Mouse (Mus musculus): ENCODE measurements at regions not wholly inside any gene's neighbourhood (a gene's known extent, or its start where the extent isn't known, plus 50 kb on each side); places are given as distances from the start of the nearest gene placed in this dataset.
A peak's percentile ranks its signal among the peaks of the same experiment; 100 is the strongest.

DNA sequence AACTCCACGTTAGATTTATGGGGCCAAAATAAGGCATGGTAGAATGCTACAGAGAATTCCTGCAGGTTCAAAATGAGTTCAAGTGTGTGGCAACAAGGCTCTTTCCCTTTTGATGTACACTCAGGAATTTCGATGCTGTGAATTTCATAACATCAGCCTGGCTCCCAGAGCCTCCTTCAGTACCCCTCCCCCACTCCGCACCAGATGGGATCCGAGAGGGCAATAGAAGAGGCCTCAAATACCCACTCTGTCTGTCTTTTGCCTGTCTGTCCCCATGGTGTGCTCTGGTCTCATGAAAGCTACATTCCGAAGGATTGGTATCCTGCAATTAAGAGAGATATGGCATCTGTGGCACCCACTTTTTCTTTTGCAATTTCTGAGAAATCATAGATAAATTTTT lies 134.3 kb downstream of the Mtx2 start:
- Histone ChIP-seq H3K27me3 (replicated peaks) (no peaks in the 10 kb centered on the region), H3K9me3 (no peaks in the 10 kb centered on the region), H3K4me2 (no peak overlapping the region), H3K4me1 (peaks cover 6% of the 10 kb centered on the region; the same call in 1 of the 2 replicates), H3K4me3 (no peak overlapping the region), H3K36me3 (replicated peaks) (no peaks in the 10 kb centered on the region), H3K27ac (no peak overlapping the region), H3K9ac (no peak overlapping the region)
- 71% methylated on average over 5 of the region's 5 CpGs for WGBS
- no peak for ATAC-seq (replicated peaks)

- H3K4me1 ChIP-seq, result peaks cover 15% of the 10 kb centered on the region
- no peak overlapping the region for H3K4me2 ChIP-seq
- 93% methylated on average over 6 of the region's 6 CpGs for WGBS
- H3K9me3 ChIP-seq, result no peaks in the 10 kb centered on the region
- no peak overlapping the region for H3K4me3 ChIP-seq
- H3K36me3 ChIP-seq (replicated peaks), result no peaks in the 10 kb centered on the region
- ATAC-seq (replicated peaks), result no peak
- H3K27ac ChIP-seq, result no peak overlapping the region
- H3K9ac ChIP-seq, result no peak overlapping the region
- no peaks in the 10 kb centered on the region for H3K27me3 ChIP-seq (replicated peaks)
These were observed 136.8 kb downstream of the Mtx2 start for GRCm38 (mm10) chr2:74962416-74962815.

GRCm38 (mm10) chr2:74964360-74964759 lies 138.8 kb downstream of the Mtx2 start:
- H3K9ac ChIP-seq, result no peak overlapping the region
- no peaks in the 10 kb centered on the region for H3K36me3 ChIP-seq (replicated peaks)
- ATAC-seq (replicated peaks), result peak; percentile 58; the same call in 1 of the 2 replicates
- H3K4me2 ChIP-seq, result no peak overlapping the region
- H3K4me1 ChIP-seq, result peaks cover 15% of the 10 kb centered on the region
- no peak overlapping the region for H3K27ac ChIP-seq
- no peaks in the 10 kb centered on the region for H3K27me3 ChIP-seq (replicated peaks)
- no peak overlapping the region for H3K4me3 ChIP-seq
- H3K9me3 ChIP-seq, result no peaks in the 10 kb centered on the region
- WGBS, result 1% methylated on average over 6 of the region's 6 CpGs

DNA sequence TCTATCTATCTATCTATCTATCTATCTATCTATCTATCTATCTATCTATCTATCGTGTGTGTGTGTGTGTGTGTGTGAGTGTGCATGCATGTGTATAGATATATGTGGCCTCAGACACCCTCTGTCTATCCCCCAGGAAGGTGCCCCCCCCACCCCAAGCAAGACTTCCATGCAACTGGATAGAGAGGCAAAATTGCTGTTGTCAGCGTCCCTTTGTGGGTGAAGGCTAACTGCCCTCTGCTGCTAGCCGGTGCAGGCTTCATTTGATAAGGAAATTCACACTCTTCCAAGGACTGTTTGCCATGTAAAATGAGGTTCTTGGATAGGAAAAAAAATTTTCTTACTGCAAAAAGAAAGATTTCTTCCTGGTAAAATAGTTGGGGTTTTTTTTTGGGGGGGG lies 139.4 kb downstream of the Mtx2 start:
- Histone ChIP-seq H3K27me3 (replicated peaks) (no peaks in the 10 kb centered on the region), H3K36me3 (replicated peaks) (no peaks in the 10 kb centered on the region), H3K9me3 (no peaks in the 10 kb centered on the region), H3K4me2 (no peak overlapping the region), H3K4me1 (peaks cover 15% of the 10 kb centered on the region), H3K4me3 (no peak overlapping the region), H3K27ac (peak overlapping the region; percentile 43; the same call in 1 of the 2 replicates), H3K9ac (no peak overlapping the region)
- peak; percentile 58; the same call in 1 of the 2 replicates for ATAC-seq (replicated peaks)
- 41% methylated on average over 3 of the region's 3 CpGs for WGBS

- peak; percentile 65; the same call in 1 of the 2 replicates for ATAC-seq (replicated peaks)
- Histone ChIP-seq H3K36me3 (replicated peaks) (no peaks in the 10 kb centered on the region), H3K4me1 (peaks cover 15% of the 10 kb centered on the region), H3K4me3 (no peak overlapping the region), H3K4me2 (peak overlapping the region; percentile 40), H3K9me3 (no peaks in the 10 kb centered on the region), H3K9ac (no peak overlapping the region), H3K27me3 (replicated peaks) (no peaks in the 10 kb centered on the region), H3K27ac (peak overlapping the region; percentile 43; the same call in 1 of the 2 replicates)
- WGBS, result 30% methylated on average over 18 of the region's 18 CpGs
These were observed 139.9 kb downstream of the Mtx2 start for GRCm38 (mm10) chr2:74965384-74966060.

DNA sequence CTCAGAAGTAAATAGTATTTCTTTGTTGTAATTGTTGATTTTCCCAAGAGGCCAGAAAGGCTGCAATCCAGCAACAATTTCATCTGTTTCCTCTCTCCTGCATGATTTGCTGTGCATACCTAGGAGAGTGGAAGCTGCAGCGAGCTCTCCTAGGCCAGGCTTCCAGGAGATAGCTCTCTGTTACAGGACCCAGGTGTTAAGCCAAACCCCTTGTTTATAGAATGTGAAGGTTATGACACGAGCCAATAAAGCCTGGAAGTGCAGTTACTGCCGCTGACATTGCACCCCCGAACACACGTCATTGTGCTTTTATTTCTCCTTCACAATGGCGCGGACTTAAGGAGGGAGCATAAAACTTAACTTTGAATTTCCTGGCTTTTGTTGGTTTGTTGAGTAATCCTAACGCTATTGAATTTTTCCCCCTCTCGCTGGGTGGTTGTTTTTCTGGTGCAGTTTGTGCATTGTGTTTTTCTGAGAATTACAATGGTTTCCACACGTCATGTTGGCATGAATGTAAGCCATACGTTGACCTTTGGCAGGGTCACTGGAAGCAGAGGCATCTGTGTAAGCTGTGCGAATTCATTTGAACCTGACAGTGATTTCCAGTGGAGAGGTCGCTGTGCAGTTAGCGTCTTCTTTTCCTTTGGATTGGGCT lies 145.1 kb downstream of the Mtx2 start:
- no peak overlapping the region for H3K9ac ChIP-seq
- H3K4me1 ChIP-seq, result peaks cover under 1% of the 10 kb centered on the region
- no peak overlapping the region for H3K4me3 ChIP-seq
- ATAC-seq (replicated peaks), result no peak
- no peaks in the 10 kb centered on the region for H3K9me3 ChIP-seq
- no peaks in the 10 kb centered on the region for H3K36me3 ChIP-seq (replicated peaks)
- H3K4me2 ChIP-seq, result no peak overlapping the region
- no peak overlapping the region for H3K27ac ChIP-seq
- H3K27me3 ChIP-seq (replicated peaks), result no peaks in the 10 kb centered on the region
- 41% methylated on average over 14 of the region's 14 CpGs for WGBS

DNA sequence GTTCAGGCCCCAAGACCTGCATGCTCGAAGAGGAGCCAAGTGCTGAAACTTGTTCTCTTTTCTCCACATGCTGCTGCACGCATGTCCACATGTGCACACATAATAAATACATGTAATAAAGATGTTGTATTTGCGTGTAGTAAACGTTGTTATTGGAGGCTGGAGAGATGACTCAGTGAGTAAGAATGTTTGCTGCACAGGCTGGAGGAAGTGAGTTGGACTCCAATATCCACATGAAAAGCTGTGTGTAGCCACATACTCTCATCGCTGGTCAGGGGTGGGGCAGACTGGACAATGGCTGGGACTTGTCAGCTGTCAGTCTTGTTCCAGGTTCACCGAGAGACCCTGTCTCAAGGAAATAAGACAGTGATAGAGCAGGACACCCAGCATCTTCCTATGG lies 147.8 kb downstream of the Mtx2 start:
- 84% methylated on average over 6 of the region's 6 CpGs for WGBS
- no peaks in the 10 kb centered on the region for H3K36me3 ChIP-seq (replicated peaks)
- no peak overlapping the region for H3K4me3 ChIP-seq
- H3K4me2 ChIP-seq, result no peak overlapping the region
- no peak overlapping the region for H3K27ac ChIP-seq
- no peaks in the 10 kb centered on the region for H3K27me3 ChIP-seq (replicated peaks)
- no peaks in the 10 kb centered on the region for H3K9me3 ChIP-seq
- no peak overlapping the region for H3K9ac ChIP-seq
- ATAC-seq (replicated peaks), result no peak
- no peaks in the 10 kb centered on the region for H3K4me1 ChIP-seq

DNA sequence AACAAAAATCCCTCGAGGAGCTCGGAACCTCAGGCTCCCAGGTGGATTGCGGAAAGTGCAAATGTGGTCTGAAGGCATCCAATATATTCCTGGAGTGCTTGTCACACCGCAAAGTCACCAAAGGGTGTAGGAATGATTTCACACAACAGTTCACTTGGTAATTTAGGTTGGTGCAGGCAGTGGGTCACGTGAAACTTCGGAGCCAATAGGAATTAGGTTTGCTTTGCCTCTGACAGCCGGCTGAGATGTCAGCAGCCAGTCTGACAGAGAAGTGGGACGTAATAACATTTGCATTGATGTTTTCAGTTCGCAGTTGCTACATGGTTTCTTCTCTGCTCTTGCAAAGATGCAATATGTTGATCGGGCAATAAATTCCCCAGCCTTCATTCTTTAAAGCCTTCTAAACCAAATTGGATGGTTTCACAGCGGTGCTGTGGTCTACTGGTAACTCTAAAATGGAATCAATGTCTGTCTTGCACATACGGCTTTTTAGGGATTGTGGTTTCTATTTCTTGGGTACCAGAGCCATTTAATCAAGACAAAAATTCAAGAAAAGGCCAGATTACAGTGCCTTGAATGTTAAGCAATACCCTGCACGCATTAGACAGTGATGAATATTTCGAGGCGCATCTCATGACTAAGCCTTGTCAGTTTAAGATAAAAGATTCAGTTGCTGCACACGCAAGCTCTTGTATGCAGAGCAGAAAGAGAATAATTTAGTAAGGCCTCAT lies 149.2 kb downstream of the Mtx2 start:
- H3K36me3 ChIP-seq (replicated peaks), result no peaks in the 10 kb centered on the region
- 0 out of 2 replicates have a peak overlapping the region, but pooled peaks have one; percentile 2 for H3K4me3 ChIP-seq
- no peak overlapping the region for H3K9ac ChIP-seq
- H3K4me2 ChIP-seq, result peak overlapping the region; percentile 29
- H3K4me1 ChIP-seq, result no peaks in the 10 kb centered on the region
- H3K27me3 ChIP-seq (replicated peaks), result no peaks in the 10 kb centered on the region
- H3K27ac ChIP-seq, result peak overlapping the region; percentile 77
- 60% methylated on average over 16 of the region's 16 CpGs for WGBS
- ATAC-seq (replicated peaks), result peak; percentile 81
- no peaks in the 10 kb centered on the region for H3K9me3 ChIP-seq

DNA sequence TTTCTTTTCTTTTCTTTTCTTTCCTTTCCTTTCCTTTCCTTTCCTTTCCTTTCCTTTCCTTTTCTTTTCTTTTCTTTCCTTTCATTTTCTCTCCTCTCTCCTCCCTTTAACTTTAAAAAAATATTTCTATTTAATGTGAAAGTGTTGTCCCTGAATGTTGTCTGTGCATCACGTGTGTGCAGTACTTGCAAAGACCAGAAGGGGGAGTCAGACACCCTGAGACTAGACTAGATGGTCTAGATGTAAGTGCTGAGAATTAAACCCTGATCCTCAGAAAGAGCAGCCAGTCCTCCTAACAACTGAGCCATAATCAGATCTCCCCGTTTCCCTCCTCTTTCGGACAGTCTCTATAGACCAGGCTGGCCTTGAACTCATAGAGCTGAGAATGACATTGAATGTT lies 151.7 kb downstream of the Mtx2 start:
- ATAC-seq (replicated peaks), result no peak
- Histone ChIP-seq H3K27ac (no peak overlapping the region), H3K27me3 (replicated peaks) (no peaks in the 10 kb centered on the region), H3K9me3 (no peaks in the 10 kb centered on the region), H3K9ac (no peak overlapping the region), H3K4me2 (no peak overlapping the region), H3K4me3 (no peak overlapping the region), H3K36me3 (replicated peaks) (no peaks in the 10 kb centered on the region), H3K4me1 (no peaks in the 10 kb centered on the region)
- WGBS, result 96% methylated on average over 3 of the region's 3 CpGs

GRCm38 (mm10) chr2:74977828-74978227 lies 152.2 kb downstream of the Mtx2 start:
- Histone ChIP-seq H3K27ac (no peak overlapping the region), H3K27me3 (replicated peaks) (no peaks in the 10 kb centered on the region), H3K4me2 (no peak overlapping the region), H3K4me1 (no peaks in the 10 kb centered on the region), H3K9ac (no peak overlapping the region), H3K9me3 (no peaks in the 10 kb centered on the region), H3K4me3 (no peak overlapping the region), H3K36me3 (replicated peaks) (no peaks in the 10 kb centered on the region)
- no peak for ATAC-seq (replicated peaks)
- 82% methylated on average over 1 of the region's 1 CpGs for WGBS

- no peak for ATAC-seq (replicated peaks)
- Histone ChIP-seq H3K9me3 (no peaks in the 10 kb centered on the region), H3K36me3 (replicated peaks) (no peaks in the 10 kb centered on the region), H3K27me3 (replicated peaks) (no peaks in the 10 kb centered on the region), H3K4me3 (no peak overlapping the region), H3K9ac (no peak overlapping the region), H3K4me2 (no peak overlapping the region), H3K4me1 (no peaks in the 10 kb centered on the region), H3K27ac (no peak overlapping the region)
- WGBS, result 88% methylated on average over 3 of the region's 3 CpGs
These were observed 156.3 kb downstream of the Mtx2 start for GRCm38 (mm10) chr2:74981856-74982255.

DNA sequence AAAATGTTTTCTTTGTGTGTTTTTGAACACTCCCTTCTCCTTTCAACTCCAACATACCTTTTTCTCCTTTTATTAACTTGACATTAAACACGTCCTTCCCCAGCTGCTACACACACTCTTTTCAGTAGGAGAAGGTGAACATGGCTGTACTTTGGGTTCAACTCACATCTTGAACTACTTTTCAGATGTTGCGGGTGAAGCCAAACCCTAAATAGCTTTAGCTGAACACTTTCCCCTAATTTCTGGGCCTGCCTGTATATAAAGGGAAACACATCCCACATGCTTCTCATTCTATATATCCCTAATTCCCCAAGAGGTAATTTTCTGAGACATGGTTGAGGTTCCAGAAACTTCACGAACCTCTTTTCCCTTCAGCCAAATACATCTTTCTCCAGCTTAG lies 168.2 kb downstream of the Mtx2 start:
- Histone ChIP-seq H3K36me3 (replicated peaks) (no peaks in the 10 kb centered on the region), H3K4me3 (no peak overlapping the region), H3K9me3 (no peaks in the 10 kb centered on the region), H3K27me3 (replicated peaks) (no peaks in the 10 kb centered on the region), H3K27ac (no peak overlapping the region), H3K4me1 (no peaks in the 10 kb centered on the region), H3K4me2 (no peak overlapping the region), H3K9ac (no peak overlapping the region)
- no peak for ATAC-seq (replicated peaks)
- WGBS, result 89% methylated on average over 3 of the region's 3 CpGs
